Mouse (Mus musculus) stomach, embryonic 15.5 days (tissue): ENCODE measurements around the gene Ankrd6. TPM values are rescaled to one million over a fixed set of nuclear protein-coding genes. Genes with fewer than 3 reads are reported as not detected.

Source experiments
- ATAC-seq: fragments of 200-750 bp; cut with Nextera tagmentation; 2 replicates; pipeline ENCODE4 v1.8.0; 2017; ENCODE audit warnings: low read depth, moderate number of reproducible peaks, moderate TSS enrichment; ENCODE audit not compliant: insufficient read depth, low FRiP score
- H3K27ac ChIP-seq: fragments of 300-500 bp; sonication (generic); 2 replicates; pipeline ENCODE4 v1.5.1; 2015; ENCODE audit warnings: mild to moderate bottlenecking, inconsistent platforms
- H3K27me3 ChIP-seq: fragments of 300-500 bp; sonication (generic); replicated peaks from 2 replicates; pipeline ENCODE4 v1.6.1; 2015; ENCODE audit warnings: inconsistent platforms
- H3K36me3 ChIP-seq: fragments of 300-500 bp; sonication (generic); 2 replicates; pipeline ENCODE4 v1.6.1; 2015; ENCODE audit warnings: inconsistent platforms
- H3K4me1 ChIP-seq: fragments of 300-500 bp; sonication (generic); 2 replicates; pipeline ENCODE4 v1.6.1; 2015; ENCODE audit warnings: inconsistent platforms
- H3K4me2 ChIP-seq: fragments of 300-500 bp; sonication (generic); 2 replicates; pipeline ENCODE4 v1.6.1; 2015; ENCODE audit warnings: mild to moderate bottlenecking, inconsistent platforms
- H3K4me3 ChIP-seq: fragments of 300-500 bp; sonication (generic); replicated peaks from 2 replicates; pipeline ENCODE4 v1.5.1; 2015; ENCODE audit warnings: inconsistent platforms
- H3K9ac ChIP-seq: fragments of 300-500 bp; sonication (generic); 2 replicates; pipeline ENCODE4 v1.6.1; 2015; ENCODE audit warnings: inconsistent platforms
- H3K9me3 ChIP-seq: fragments of 300-500 bp; sonication (generic); 2 replicates; pipeline ENCODE4 v1.6.1; 2016; ENCODE audit warnings: inconsistent platforms
- WGBS: fragments of 180-500 bp; shearing (Covaris S2); methylation state at CpG from one replicate; pipeline ENCODE4 v1.1.7; 2015; 5-methylcytosine and 5-hydroxymethylcytosine counted together
- polyA plus RNA-seq: library from polyadenylated mRNA; unstranded; fragments of >200 nt; fragmentation: Nextera tagmentation; extraction: Ambion mirVana; gene quantifications from 2 replicates; pipeline ENCODE4 v1.2.1, GENCODE M21; 2015

The Ankrd6 gene
- polyA plus RNA-seq, 1 experiment from 2014 or later: 4.5 TPM

DNA sequence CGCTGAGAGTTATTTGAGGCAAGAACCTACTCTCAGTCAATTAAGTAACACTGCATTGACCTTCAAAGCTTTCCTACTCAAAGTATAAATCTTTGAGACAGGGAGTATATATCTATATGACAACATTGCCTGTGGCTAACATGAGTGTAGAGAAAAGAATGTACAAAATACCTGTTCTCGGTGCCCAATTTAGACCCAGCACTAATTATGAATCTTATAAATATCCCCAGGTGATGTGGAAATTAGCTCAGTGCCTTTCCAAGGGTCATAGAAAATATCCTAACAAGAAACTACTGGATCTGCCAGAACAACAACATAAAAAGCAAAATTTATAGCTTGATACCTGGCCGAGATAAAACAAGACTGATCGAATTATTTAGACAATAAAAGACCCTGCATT, 151.7 kb downstream of the Ankrd6 start:
- Histone ChIP-seq H3K9me3 (no peaks in the 10 kb centered on the region), H3K4me3 (no peak overlapping the region)
- 94% methylated on average over 4 of the region's 4 CpGs for WGBS

DNA sequence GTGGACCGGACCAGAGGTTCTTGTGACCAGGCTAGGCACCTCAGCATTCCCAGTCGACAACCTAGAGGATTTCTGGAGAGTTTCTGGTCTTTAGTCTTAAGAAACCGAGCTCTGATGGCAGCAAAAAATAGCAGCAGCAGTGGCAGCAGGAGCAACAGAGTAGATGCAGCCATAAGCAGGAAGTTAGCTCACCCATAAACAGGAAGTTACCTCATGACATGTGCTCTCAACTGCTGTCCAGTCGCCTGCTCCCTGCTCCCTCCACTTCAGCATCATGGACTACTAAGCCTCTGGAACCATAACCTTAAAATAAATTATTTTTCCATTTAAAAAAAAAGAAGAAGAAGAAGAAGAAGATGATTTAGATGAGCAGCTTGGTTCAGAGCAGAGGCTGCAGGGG, 161.6 kb downstream of the Ankrd6 start:
- Histone ChIP-seq H3K9me3 (no peaks in the 10 kb centered on the region), H3K27ac (no peak overlapping the region), H3K9ac (no peak overlapping the region), H3K4me2 (no peak overlapping the region), H3K4me3 (no peak overlapping the region), H3K4me1 (no peaks in the 10 kb centered on the region), H3K27me3 (no peaks in the 10 kb centered on the region), H3K36me3 (no peaks in the 10 kb centered on the region)
- 85% methylated on average over 4 of the region's 4 CpGs for WGBS
- ATAC-seq: no peak

More for the DNA sequence above, 151.7 kb downstream of the Ankrd6 start:
- H3K4me2 ChIP-seq: no peak overlapping the region
- H3K4me1 ChIP-seq: peaks cover 7% of the 10 kb centered on the region; the same call in 1 of the 2 replicates
- H3K27ac ChIP-seq: no peak overlapping the region
- H3K9ac ChIP-seq: no peak overlapping the region
- ATAC-seq: no peak
- H3K36me3 ChIP-seq: no peaks in the 10 kb centered on the region
- no peaks in the 10 kb centered on the region for H3K27me3 ChIP-seq

DNA sequence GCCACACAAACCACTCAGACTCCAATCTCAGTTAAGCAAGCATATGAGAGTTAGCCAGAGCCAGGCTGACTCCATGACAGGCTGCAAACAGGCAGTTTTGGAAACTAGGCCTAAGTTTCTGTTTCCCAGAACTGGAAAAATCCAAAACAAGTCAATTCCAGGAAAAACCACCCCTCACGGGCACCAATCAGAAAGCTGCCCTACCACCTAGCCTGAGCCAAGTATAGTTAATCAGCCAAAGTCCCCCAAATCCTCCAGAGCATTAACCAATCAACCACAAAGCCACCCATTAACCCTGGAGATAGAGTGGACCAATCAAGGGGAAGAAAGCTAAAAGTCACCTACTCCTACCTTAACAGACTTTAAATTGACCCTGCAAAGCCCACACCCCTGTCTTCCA, 163.5 kb downstream of the Ankrd6 start:
- H3K4me3 ChIP-seq: no peak overlapping the region
- no peaks in the 10 kb centered on the region for H3K36me3 ChIP-seq
- H3K4me1 ChIP-seq: no peaks in the 10 kb centered on the region
- H3K27ac ChIP-seq: no peak overlapping the region
- H3K27me3 ChIP-seq: no peaks in the 10 kb centered on the region
- H3K9ac ChIP-seq: no peak overlapping the region
- H3K9me3 ChIP-seq: no peaks in the 10 kb centered on the region
- WGBS: 83% methylated on average over 1 of the region's 1 CpGs
- no peak overlapping the region for H3K4me2 ChIP-seq
- ATAC-seq: no peak

DNA sequence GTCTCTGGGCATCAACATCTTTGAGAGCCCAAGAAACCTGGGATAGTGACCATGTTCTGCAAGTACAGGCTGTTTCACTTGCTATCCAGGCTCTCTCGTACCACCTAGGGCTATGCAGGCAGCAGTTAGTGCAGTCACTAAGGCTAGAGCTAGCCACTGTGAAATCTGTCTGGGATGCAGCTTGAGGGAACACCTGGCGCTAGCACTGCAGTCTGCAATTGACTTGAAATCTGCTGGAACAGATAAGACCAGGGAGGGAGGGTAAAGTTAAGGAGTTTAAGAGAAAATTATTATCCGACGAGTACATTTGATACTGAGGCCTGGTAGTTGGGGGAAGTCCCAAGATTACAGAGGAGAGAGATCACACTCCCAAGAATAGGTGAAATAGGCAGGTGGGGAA, 170.6 kb downstream of the Ankrd6 start:
- ATAC-seq: no peak
- over 99% methylated on average over 4 of the region's 4 CpGs for WGBS

DNA sequence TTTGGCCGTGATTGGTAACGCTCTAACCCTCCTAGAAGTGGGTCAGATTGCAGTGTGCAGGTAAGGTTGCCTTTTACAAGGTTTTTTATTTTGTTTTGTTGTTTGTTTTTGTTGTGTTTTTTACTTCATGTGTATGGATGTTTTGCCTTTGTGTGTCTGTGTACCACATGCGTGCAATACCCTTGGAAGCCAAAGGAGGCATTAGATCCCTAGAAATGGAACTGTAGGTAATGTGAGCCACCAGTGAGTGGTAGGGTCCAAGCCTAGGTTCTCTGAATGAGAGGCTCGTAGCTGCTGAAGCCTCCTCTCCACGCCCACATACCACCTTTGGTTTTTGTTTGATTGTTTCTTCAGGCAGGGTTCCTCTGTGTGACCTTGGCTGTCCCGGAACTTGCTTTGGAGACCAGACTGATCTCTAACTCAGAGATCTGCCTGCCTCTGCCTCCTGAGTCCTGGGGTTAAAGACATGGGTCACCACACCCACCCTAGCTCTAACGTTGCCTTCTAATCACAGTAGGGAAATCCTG, 180.3 kb downstream of the Ankrd6 start:
- H3K36me3 ChIP-seq: peaks cover 19% of the 10 kb centered on the region
- no peak overlapping the region for H3K4me3 ChIP-seq
- H3K9ac ChIP-seq: no peak overlapping the region
- H3K4me1 ChIP-seq: no peaks in the 10 kb centered on the region
- H3K9me3 ChIP-seq: no peaks in the 10 kb centered on the region
- no peak for ATAC-seq
- no peak overlapping the region for H3K27ac ChIP-seq
- H3K4me2 ChIP-seq: no peak overlapping the region
- WGBS: 92% methylated on average over 7 of the region's 7 CpGs
- no peaks in the 10 kb centered on the region for H3K27me3 ChIP-seq

More for the DNA sequence above, 170.6 kb downstream of the Ankrd6 start:
- no peak overlapping the region for H3K4me3 ChIP-seq
- H3K4me2 ChIP-seq: no peak overlapping the region
- H3K27me3 ChIP-seq: no peaks in the 10 kb centered on the region
- no peak overlapping the region for H3K27ac ChIP-seq
- H3K36me3 ChIP-seq: 0 out of 2 replicates have a peak, but pooled peaks cover 9% of the 10 kb centered on the region
- no peak overlapping the region for H3K9ac ChIP-seq
- H3K9me3 ChIP-seq: no peaks in the 10 kb centered on the region
- H3K4me1 ChIP-seq: no peaks in the 10 kb centered on the region

DNA sequence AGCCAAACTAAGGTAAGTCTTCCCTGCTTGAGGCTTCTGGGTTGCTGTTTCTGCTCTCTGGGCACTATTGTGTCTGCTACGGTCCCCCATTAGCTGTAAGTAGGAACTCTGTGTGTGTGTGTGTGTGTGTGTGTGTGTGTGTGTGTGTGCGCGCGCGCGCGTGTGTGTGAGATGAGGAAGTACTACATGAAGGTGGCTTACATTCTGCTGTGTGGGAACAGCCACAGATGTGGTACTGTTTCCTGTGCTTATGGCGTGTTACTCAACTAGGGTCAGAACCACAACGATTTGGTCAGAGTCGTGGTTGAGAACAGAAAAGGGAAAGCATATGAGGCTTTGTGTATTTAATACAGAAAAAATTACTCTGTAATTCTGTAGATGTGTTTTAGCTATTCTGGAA, 182.6 kb downstream of the Ankrd6 start:
- Histone ChIP-seq H3K9ac (no peak overlapping the region), H3K27me3 (no peaks in the 10 kb centered on the region), H3K4me3 (no peak overlapping the region), H3K4me2 (no peak overlapping the region), H3K27ac (no peak overlapping the region), H3K9me3 (no peaks in the 10 kb centered on the region), H3K36me3 (peaks cover 8% of the 10 kb centered on the region; the same call in 1 of the 2 replicates), H3K4me1 (no peaks in the 10 kb centered on the region)
- no peak for ATAC-seq
- 86% methylated on average over 10 of the region's 10 CpGs for WGBS

DNA sequence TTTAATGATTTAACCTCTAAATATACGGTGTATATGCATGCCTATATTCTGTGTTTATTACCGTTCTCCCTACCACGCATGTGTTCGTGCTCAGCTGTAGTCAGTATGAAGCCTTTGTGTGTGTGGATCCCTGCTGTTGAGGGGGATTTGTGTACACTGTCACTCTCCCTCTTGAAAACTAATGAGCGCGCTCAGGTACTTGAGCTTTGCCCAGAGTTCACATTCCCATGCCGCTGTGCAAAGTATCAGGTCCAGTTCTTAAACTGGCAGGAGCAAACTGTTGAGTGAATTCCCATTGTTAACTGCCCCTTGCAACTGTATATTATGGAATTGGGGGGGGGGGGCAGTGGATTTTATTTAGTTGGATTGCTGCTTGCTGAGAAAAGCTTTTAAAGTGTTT, 183.2 kb downstream of the Ankrd6 start:
- no peak overlapping the region for H3K27ac ChIP-seq
- no peaks in the 10 kb centered on the region for H3K9me3 ChIP-seq
- H3K36me3 ChIP-seq: peaks cover 8% of the 10 kb centered on the region; the same call in 1 of the 2 replicates
- ATAC-seq: no peak
- no peaks in the 10 kb centered on the region for H3K27me3 ChIP-seq
- no peak overlapping the region for H3K4me3 ChIP-seq
- H3K4me2 ChIP-seq: no peak overlapping the region
- 91% methylated on average over 7 of the region's 7 CpGs for WGBS
- H3K9ac ChIP-seq: no peak overlapping the region
- no peaks in the 10 kb centered on the region for H3K4me1 ChIP-seq

DNA sequence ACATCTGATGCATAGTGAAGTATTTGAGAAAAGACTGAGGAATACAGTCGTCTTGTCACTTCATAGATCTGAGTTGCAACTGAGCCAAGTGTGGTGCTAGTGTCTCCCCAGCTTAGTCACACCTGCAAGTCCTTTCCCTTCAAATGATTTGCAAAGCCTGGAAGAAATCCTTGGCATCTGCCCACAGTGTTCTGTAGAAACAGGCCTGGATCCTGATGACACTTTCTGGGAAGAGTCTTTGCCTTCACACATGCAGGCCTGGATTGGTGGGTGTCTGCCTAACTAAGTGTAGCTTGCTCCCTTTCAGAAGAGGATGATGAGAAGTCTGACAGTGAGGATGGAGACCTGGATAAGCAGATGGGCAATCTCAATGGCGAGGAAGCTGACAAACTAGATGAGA, 193.2 kb downstream of the Ankrd6 start:
- H3K4me2 ChIP-seq: no peak overlapping the region
- no peak overlapping the region for H3K9ac ChIP-seq
- no peak overlapping the region for H3K4me3 ChIP-seq
- ATAC-seq: no peak
- H3K36me3 ChIP-seq: peaks cover 30% of the 10 kb centered on the region
- WGBS: 80% methylated on average over 2 of the region's 2 CpGs
- H3K27me3 ChIP-seq: no peaks in the 10 kb centered on the region
- no peaks in the 10 kb centered on the region for H3K4me1 ChIP-seq
- no peaks in the 10 kb centered on the region for H3K9me3 ChIP-seq
- H3K27ac ChIP-seq: no peak overlapping the region

Other genes with a start within 250 kb of the Ankrd6 start
- 91.3 and 101 TPM in 2 replicates for gene Lyrm2, start 150.6 kb downstream of the Ankrd6 start, polyA plus RNA-seq
- 8.9 and 13.0 TPM in 2 replicates for gene Rragd, start 32.2 kb upstream of the Ankrd6 start, polyA plus RNA-seq
- gene Ube2j1, start 80.6 kb upstream of the Ankrd6 start, polyA plus RNA-seq: 42.3 and 45.4 TPM in 2 replicates
- 0.39 and 0.50 TPM in 2 replicates for gene Gabrr2, start 112.2 kb upstream of the Ankrd6 start, polyA plus RNA-seq
- gene Gabrr1, start 181.7 kb upstream of the Ankrd6 start, polyA plus RNA-seq: not detected in 2 replicates
- 1.2 and 1.7 TPM in 2 replicates for gene Pm20d2, start 238.9 kb upstream of the Ankrd6 start, polyA plus RNA-seq